Mouse (Mus musculus): ENCODE results near the gene Kctd17.
A peak's percentile ranks its signal among the peaks of the same experiment; 100 is the strongest.

The Kctd17 gene

GRCm38 (mm10) chr15:78414157-78414556 is 14.2 kb upstream of the Kctd17 start:
- DNase-seq (ENCODE audit: low read depth): no peak

DNA sequence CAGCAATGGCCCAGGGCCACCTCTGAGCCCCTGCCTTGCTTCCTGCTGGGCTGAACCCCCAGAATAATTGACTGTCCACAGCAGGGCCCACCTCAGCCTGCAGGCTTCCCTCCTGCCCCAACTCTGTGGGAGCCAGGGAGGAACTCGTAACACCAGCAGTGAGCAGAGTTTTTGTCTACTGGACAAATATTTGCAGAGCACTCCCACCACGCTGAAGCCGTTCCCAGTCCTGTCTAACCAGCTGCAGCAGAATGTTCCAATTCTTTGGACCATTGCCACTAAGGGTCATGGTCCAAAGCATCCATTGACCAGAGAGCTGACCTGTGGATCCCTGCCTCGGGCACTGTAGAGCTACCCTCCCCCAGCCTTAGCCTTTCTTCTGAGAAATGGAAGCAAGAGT is 11.4 kb upstream of the Kctd17 start:
- no peak for DNase-seq (ENCODE audit: low read depth)

GRCm38 (mm10) chr15:78420395-78420794 is 8.0 kb upstream of the Kctd17 start:
- no peak for DNase-seq (ENCODE audit: low read depth)

- DNase-seq (ENCODE audit: low read depth): peak; percentile 94
Measured at GRCm38 (mm10) chr15:78422046-78422956, 6.1 kb upstream of the Kctd17 start.

- no peak for DNase-seq (ENCODE audit: low read depth)
Measured at GRCm38 (mm10) chr15:78424507-78424906, 3.9 kb upstream of the Kctd17 start.

GRCm38 (mm10) chr15:78425230-78425629 is 3.1 kb upstream of the Kctd17 start:
- DNase-seq (ENCODE audit: low read depth): no peak

DNA sequence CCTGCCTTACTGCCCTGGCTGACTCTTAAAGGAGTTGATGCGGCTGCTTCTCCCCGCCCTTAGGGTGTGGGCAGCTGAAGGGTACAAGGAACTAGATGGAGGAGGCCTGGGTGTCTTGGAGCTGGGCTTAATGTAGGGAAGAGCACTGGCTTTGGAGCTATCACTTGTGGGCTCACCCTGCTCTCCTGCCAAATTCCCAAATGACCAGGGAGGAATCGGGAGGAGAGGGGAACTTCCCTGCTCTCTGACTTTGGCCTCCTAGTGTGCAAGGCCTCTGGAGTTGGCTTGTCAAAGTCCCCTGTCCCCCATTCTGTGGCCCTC is 735 bp downstream of the Kctd17 start:
- no peak for DNase-seq (ENCODE audit: low read depth)

- DNase-seq (ENCODE audit: low read depth): no peak
Measured at GRCm38 (mm10) chr15:78429871-78430622, 1.7 kb downstream of the Kctd17 start.

GRCm38 (mm10) chr15:78430874-78431273 is 2.5 kb downstream of the Kctd17 start:
- DNase-seq (ENCODE audit: low read depth): no peak

DNA sequence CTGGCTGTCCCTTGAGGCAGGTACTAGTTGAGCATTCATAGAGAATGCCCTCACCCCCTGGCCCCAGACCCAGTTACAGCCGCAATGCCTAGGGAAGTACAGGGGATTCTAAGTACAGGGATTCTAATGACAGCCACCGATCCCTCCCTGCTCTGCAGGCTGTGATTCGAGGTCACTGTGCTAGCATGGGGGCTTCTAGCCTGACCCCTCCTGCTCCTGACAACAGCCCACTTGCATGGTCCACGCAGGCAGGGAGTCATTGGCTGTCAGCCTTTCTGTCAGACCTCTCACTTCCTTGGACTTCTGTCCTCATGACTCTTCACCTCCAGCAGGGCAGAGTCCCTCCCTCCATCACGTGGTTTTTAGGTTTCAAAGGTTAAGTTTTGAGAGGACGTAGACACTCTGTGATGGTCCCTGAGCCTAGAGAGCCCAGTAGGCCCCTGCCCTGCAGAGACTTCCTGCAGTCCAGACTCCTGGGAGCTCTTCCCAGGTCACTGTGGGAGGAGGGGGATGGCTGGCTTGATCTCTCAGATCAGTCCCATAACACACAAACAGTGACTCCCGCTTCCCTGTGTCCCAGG is 3.3 kb downstream of the Kctd17 start:
- DNase-seq (ENCODE audit: low read depth): no peak

GRCm38 (mm10) chr15:78434896-78435520 is 6.6 kb downstream of the Kctd17 start:
- DNase-seq (ENCODE audit: low read depth): no peak

DNA sequence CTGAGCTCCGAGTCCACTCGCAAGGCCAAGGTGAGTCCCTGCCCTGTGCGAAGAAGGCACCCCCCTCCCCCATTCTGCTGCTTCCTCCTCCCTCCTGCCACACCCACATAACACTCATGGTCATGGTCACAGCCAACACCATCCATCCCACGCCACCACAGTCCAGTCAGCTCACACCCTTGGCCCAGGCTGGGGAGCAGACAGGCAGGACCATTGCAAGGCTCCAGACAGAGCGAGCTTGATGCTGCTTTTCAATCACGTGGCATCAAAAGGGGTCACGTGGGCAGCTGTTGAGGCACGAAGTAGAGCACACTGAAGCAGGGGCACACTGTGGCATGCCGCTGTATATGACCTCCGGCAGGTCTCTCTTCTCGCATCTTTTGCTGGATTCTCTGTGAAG is 7.3 kb downstream of the Kctd17 start:
- no peak for DNase-seq (ENCODE audit: low read depth)

DNA sequence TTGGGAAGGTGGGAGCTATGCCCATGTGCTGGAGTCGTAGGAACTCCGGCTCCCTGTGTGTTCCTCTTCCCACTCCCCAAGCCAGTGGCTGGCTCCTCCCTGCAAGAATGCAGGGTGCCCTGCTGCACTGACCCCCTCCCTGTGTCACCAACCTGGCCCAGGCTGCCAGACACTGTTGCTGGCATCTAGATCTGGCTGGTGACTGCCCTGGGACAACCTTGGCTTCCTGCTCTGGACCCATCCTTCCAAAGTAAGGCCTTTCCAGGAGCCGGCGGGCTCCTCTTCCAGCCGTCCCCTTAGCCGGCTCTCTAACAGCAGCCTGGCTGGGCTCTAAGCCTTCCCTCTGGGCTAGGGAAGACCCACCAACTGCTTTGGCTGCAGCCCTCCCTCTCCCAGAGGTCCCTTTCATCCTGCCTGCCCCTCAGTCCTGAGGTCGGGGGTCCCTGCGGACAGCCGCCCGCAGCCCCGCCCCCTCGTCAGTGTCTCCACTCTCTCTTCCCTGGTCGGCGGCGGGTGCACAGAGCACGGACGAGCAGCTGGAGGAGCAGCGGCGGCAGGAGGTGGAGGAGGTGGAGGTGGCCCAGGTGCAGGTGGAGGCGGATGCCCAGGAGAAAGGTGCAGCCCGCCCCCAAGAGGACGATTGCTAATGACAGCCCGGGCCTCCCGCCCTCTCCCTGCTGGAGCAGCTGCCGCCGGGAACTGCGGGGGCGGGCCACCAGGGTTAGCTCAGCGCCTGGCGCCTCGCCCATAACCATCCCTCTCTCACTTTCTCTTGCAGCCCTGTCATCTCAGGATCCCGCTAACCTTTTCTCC is 8.2 kb downstream of the Kctd17 start:
- no peak for DNase-seq (ENCODE audit: low read depth)

DNA sequence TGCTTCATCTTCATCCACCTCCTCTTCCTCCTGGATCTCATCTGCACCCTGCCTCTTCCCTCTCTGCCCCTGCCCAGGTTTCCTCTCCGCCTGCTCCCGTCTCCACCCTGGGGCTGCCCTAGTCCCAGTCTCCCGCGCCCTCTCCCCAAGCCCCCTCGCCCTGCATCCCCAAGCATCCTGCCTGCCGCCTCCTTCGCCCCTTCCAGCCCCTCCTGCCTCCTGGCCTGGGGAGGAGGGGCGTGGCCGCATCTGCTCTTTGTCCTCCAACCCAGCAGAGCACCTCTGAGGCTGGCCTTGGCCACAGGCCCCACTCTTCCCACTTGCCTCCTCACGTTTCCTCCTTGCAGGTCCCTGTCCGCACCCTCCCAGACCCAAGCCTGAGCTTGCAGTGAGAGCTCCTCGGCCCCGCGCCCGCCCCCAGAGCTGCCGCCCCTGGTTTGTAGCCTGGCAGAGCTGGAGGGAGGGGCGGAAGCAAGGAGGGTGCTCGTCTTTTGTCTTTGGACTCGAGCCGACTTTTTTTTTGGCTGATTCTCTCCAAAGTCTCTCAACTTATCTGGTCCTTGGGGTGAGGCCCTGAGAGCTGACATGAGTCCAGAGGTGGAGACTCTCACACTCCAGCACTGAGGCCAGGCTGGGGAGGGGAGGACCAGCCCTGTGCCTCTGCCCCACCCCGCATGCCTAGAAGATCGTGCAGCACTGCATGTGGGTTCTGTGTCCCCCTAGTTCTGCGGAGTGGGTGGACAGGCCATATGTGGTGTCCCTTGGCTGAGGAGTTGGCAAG is 9.1 kb downstream of the Kctd17 start:
- DNase-seq (ENCODE audit: low read depth): no peak

DNA sequence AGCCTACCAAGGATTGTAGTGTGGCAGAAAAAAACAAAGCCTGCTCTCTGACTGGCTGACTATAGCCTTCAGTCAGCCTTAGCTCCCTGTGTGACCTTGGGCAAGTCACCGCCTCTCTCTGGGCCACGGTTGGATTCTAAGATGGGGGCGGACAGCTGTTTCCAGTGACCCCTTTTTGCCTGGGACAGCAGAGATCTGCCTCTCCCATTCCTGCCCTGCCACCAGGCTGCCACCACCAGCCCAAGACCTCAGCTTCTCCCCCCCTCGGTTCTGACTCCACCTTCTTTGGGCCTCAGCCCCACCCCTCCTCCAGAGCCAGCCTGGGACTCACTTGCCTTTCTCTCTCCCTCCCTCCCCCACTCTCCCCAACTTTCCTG is 9.6 kb downstream of the Kctd17 start:
- no peak for DNase-seq (ENCODE audit: low read depth)

DNA sequence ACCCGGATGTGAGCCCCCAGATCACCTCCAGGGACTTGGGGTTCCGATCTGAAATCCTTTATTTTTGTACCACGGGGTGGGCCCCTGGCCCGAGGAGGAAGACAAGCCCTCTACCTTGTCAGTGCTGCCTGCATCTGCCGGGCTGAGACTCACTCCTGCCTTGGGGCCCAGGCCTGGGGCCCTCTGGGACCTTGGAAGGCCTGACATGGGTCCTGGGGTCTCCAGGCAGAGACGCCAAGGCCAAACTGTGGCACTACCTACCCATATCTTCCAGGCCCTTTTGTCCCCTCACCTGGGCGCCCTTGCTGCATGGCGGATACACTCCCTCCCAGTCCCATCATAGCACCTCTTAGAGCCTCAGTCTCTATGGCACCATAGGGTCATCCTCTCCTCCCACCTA is 10.1 kb downstream of the Kctd17 start:
- no peak for DNase-seq (ENCODE audit: low read depth)

DNA sequence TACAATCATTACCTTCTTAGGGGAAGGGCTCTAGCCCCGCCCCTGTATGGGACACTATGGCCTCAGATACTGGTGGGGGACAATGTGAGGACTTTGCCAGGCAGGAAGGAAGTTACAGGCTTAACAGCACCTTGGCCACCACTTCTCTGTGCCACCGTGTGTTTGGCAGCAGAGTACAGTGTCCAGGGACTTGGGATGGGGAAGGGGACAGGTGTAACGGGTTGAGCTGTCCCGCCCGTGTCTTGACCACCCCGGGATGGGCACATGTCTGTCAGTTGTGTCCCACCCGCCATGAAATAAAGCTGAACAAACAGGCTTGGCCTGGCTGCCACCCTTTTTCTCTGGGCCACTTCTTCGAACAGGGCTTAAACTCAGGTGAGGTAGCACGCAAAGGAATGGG is 10.6 kb downstream of the Kctd17 start:
- no peak for DNase-seq (ENCODE audit: low read depth)

DNA sequence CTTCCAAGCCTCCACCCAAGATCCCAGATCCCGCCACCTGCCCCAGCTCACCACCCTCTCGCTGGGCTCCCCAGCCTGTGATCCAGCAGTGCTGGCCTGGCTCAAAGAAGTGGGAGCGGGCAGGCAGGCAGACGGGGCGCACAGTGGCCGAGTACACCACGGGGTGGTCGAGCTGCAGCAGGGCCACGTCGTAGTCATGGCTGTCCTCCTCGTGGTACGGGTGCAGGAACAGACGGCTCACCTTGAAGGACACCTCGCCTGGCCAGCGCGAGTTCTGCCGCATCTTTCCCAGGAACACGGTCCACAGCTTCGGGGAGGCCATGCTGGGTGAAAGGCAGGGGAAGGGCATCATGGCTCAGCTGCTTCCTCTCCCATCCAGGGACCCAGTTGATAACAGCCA is 13.9 kb downstream of the Kctd17 start:
- DNase-seq (ENCODE audit: low read depth): no peak

- no peak for DNase-seq (ENCODE audit: low read depth)
Measured at GRCm38 (mm10) chr15:78443857-78444256, 15.5 kb downstream of the Kctd17 start.

GRCm38 (mm10) chr15:78447121-78447520 is 18.8 kb downstream of the Kctd17 start:
- no peak for DNase-seq (ENCODE audit: low read depth)

Data from induced T-regulatory cell, adult 2 months (primary cell).